Mouse (Mus musculus) adrenal gland, postnatal 10 days (tissue): ENCODE results near the gene Pf4. TPM values are rescaled to one million over a fixed set of nuclear protein-coding genes. Genes with fewer than 3 reads are reported as not detected.
A peak's percentile ranks its signal among the peaks of the same experiment; 100 is the strongest.
"Not testable (repeated sequence)": the region's sequence is repeated elsewhere in the genome, so short reads cannot be mapped to it uniquely, and the experiment has no call there.

Experiments used
- DNase-seq: peaks from one replicate; pipeline ENCODE4 v3.0.0; 2021; ENCODE audit warnings: mixed read lengths
- microRNA-seq: library from miRNA; unstranded; fragments of <30 nt; microRNA quantifications from one replicate; pipeline ENCODE4 v1.2.0, GENCODE M21; 2021
- total RNA-seq, 2 experiments: library from RNA; stranded (reverse); gene quantifications; 2 replicates each; pipeline ENCODE4 v1.2.3; 2021

Pf4 gene
- total RNA-seq, 2 experiments from 2014 or later, result 27.3 to 27.8 TPM

DNA sequence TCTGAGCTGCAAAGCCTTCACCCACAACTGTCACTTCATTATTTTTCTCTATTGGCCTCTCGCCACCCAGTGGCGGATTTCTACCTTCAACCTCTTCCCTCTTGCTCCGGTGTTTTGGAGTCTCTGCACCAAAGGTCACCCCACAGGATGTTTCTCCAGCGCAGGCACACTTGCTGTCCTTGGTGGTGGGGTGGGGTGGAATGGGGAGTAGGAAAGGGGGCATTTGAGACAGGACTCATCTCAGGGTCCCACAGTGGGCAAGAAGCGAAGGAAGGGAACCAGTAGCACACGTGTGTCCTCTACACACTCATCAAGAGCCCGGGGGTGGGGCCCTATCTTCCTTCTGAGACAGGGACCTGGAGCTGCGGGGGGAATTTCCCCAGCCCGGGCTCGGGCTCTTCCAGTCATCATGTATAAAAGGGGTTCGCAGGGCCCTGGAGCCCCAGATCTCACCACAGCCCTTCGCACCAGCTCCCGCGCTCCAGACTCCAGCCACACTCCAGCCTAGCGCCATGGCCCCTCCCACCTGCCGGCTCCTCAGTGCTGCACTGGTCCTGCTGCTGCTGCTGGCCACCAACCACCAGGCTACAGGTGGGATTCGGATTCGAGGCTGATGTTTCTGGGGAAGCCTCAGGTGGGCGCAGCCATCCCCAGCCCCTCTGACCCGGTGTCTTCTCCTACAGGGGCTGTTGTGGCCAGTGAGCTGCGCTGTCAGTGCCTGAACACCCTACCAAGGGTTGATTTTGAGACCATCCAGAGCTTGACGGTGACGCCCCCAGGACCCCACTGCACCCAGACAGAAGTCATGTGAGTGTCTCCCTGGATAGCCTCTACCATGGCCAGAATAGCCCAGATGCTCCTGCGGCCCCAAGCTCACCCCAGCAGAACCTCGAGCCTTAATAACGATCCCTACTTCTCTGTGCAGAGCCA lies 13.7 kb downstream of the Pf4 start, which contains the start of gene Cxcl3:
TSS of gene Cxcl3 (plus strand) at position 445 of the 930 bp plus-strand sequence.
- peak; percentile 40 for DNase-seq

DNA sequence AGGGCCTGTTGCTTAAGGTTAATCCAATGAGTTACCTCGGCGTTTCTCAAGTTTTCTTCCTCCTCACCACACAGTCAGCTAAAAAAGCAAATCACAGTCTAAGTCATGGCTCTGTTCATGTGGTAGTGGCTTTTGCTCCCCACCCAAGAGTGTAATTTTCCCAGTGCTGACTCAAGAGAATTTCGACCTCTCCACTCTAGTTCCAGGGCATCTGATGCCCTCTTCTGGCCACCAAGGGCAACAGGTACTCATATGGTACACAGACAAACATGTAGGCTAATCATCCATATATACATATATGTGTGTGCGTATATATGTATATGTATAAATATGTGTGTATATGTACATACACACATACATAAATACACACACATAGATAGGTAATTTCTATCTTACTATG lies 15.9 kb downstream of the Pf4 start:
- DNase-seq, result no peak

DNA sequence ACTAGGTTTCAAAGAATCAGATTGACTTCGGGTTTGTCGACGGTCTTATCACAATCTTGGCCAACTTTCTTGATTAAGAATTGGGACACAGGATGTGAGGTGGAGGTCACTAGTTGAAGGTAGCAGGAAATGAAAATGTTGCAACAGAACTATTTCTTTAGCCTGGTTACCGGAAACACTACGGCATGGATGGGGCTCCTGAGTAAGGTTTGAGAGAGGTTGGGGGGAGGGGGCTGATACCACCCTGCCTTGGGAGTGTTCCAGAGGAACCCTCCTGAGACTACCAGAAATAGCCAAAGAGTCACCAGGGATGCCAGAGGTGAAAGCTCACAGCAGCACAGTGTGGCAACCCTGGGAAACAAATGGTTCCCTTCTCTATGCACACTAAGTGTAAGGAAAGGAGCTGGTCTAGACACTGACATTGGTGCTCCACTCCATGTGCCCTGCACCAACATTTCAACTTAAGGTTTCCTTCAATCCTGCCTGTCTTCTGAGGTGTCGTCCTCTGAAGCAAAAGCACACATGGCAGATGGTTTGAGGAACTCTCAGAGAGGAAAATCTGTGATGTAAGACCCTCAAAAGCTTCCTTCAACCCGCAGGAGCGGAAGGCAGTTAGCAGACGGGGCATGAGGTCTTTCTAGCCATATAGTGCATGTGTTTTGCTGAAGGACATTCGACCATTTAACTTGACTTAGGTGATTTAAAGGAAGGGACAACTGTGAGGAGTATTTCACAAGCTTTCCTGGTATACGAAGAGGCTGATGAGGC lies 17.3 kb downstream of the Pf4 start:
- DNase-seq, result peak; percentile 50

- DNase-seq, result no peak
Measured at GRCm38 (mm10) chr5:90790074-90790502, 17.9 kb downstream of the Pf4 start.

DNA sequence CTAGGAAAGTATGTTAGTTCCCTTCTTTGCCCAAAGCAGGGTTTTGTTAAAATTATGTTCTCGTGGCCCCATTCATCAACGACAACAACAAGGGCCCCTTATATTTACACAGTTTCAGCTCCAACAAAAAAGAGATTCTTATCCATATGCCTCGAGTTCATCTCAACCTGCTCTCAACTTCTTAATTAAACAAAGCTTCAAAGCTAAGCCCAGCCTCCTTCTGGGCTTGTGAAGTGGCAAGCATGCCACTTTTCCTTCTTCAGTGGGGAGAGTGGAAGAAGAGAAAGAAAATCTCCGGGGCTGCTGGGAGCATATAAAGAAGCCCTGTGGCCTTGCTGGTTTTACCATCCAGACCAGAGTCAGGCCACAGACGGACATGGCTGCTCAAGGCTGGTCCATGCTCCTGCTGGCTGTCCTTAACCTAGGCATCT lies 22.0 kb downstream of the Pf4 start, which contains the start of gene Cxcl15:
TSS of gene Cxcl15 (plus strand) at position 340 of the 431 bp plus-strand sequence.
- DNase-seq, result no peak

- not testable (repeated sequence) for DNase-seq
Measured at GRCm38 (mm10) chr5:90795392-90795791, 23.2 kb downstream of the Pf4 start.

DNA sequence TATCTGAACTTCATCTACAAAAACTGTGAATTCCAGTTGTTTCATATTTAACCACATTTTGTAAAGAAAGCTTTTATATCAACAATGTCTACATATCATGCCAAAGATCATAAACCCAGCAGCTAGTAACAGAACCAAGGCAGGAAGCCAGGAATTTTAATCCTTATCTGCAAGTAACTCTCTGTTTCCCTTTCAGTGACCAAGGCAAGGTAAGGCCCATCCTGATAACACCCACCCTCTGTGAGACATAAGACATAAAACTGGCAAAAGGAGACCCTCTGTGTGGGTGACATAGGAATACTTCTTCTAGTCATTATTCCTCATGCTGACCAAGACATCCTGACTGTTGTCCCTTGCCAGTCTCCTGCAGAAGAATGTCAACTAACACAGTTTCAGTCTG lies 32.3 kb downstream of the Pf4 start:
- no peak for DNase-seq

DNA sequence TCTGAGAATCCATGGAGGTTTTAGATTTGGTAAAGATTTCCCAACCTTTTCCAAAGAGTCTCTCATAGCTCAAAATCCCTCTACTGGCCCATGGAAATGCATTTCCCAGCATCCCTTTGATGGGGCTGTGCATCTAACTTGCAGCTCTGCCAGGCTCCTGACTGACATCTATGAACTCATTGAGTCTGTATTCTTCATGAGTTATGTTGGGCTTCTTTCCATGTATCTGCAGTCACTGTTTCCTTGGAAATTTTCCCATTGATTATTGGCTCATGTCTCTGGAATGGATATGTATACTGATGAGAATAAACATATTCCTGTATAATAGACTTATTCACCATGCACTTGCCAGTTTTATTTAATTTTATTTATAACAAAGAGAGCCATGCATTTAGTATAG lies 33.8 kb downstream of the Pf4 start:
- DNase-seq, result no peak

DNA sequence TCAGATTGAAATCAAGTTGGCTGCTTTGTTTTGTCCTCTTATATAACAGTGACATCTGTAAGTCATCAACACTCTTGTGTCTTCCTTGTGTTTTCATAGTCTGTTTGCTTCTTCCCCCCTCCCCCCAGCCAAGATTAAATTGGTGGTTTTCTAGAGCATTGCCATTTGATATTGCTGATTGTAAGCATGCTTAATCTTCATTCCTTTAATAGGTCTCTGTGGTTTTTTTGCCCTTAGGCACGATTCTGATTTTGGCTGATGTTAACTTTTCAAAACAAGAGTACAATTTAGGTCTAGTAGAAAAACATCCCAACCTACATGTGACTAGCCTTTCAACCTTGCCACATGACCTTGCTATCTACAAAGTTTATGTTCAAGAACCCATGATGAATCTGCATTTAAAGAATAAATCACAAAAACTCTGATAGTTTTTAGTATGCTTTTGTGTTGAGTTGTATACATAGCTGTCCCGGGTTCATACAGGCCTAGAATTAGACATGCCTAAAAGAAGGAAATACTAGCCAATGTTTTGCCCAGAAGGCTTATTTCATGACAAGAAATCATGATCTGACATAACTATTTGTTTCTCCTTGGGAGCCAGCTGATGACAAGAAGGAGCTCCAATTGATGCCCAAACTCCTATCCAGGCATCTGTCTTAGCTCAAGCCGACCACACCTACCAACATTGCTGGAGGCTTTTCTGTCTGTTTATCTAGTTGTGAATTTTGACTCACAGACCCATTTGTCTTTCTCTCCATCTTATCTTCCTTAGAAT lies 35.1 kb downstream of the Pf4 start:
- DNase-seq, result no peak

GRCm38 (mm10) chr5:90819756-90820155 lies 47.5 kb downstream of the Pf4 start:
- DNase-seq, result no peak

Small RNAs within 50 kb of the gene (microRNA-seq; reads per million reads assigned to microRNA genes)
- not detected for gene Gm24322

Other genes with a start within 250 kb of the Pf4 start
- gene 5830473C10Rik, start 211.3 kb upstream of the Pf4 start, total RNA-seq, result 10 to 100 TPM in 1 of 2 experiments, 1 to 10 TPM in 1; 5.5 to 10.4 TPM
- gene Rassf6, start 131.8 kb upstream of the Pf4 start, total RNA-seq, result 1 to 10 TPM; 4.8 to 7.0 TPM
- gene Cxcl5, start 13.1 kb upstream of the Pf4 start, total RNA-seq, result not detected
- 1 to 10 TPM; 4.4 to 5.8 TPM for gene Ppbp, start 3.9 kb upstream of the Pf4 start, total RNA-seq
- not detected for gene Cxcl3, start 13.7 kb downstream of the Pf4 start, total RNA-seq
- gene Cxcl15, start 22.1 kb downstream of the Pf4 start, total RNA-seq, result not detected
- 1 to 10 TPM; 1.3 TPM for gene Cxcl1, start 118.8 kb downstream of the Pf4 start, total RNA-seq
- under 1 TPM in 1 of 2 experiments, not detected in 1; 0.36 TPM for gene Cxcl2, start 131.4 kb downstream of the Pf4 start, total RNA-seq
- gene Mthfd2l, start 158.7 kb downstream of the Pf4 start, total RNA-seq, result 10 to 100 TPM; 14.8 to 16.1 TPM